Mouse (Mus musculus): Measurements from ENCODE around the gene Pabpc4.

Gene Pabpc4

GRCm38 (mm10) chr4:123261721-123262401 is at the start of gene Pabpc4:
Gene Pabpc4 (plus strand): TSS chr4:123262351.
- in situ Hi-C loops (cut with MboI; ENCODE audit: unreplicated experiment in 2 of 2) = no loop called here

- in situ Hi-C loops (cut with MboI; ENCODE audit: unreplicated experiment in 2 of 2) = loop anchor here in 1 of 2 experiments (10.0 kb wide), 1 partner anchor 171 kb away; no protein-coding TSS in a partner anchor
These were observed 48.2 kb upstream of the Pabpc4 start for GRCm38 (mm10) chr4:123213975-123214374.

- in situ Hi-C loops (cut with MboI; ENCODE audit: unreplicated experiment in 2 of 2) = loop anchor here (5.0 to 10.0 kb wide), 4 partner anchors 42 to 312 kb away; no protein-coding TSS in a partner anchor
These were observed 46.8 kb upstream of the Pabpc4 start for GRCm38 (mm10) chr4:123215367-123215766.

- in situ Hi-C loops (cut with MboI; ENCODE audit: unreplicated experiment in 2 of 2) = loop anchor here (5.0 to 10.0 kb wide), 4 partner anchors 41 to 311 kb away; no protein-coding TSS in a partner anchor
These were observed 45.4 kb upstream of the Pabpc4 start for GRCm38 (mm10) chr4:123216782-123217181.

- in situ Hi-C loops (cut with MboI; ENCODE audit: unreplicated experiment in 2 of 2) = loop anchor here (5.0 to 10.0 kb wide), 5 partner anchors 37 to 312 kb away; no protein-coding TSS in a partner anchor
These were observed 42.3 kb upstream of the Pabpc4 start for GRCm38 (mm10) chr4:123219720-123220357.

- in situ Hi-C loops (cut with MboI; ENCODE audit: unreplicated experiment in 2 of 2) = loop anchor here in 1 of 2 experiments (5.0 kb wide), 2 partner anchors 37 to 312 kb away; no protein-coding TSS in a partner anchor
These were observed 41.5 kb upstream of the Pabpc4 start for GRCm38 (mm10) chr4:123220637-123221036.

GRCm38 (mm10) chr4:123223309-123223708 is 38.8 kb upstream of the Pabpc4 start:
- in situ Hi-C loops (cut with MboI; ENCODE audit: unreplicated experiment in 2 of 2) = loop anchor here in 1 of 2 experiments (5.0 kb wide), 2 partner anchors 34 to 309 kb away; no protein-coding TSS in a partner anchor

GRCm38 (mm10) chr4:123225718-123226403 is 36.3 kb upstream of the Pabpc4 start:
- in situ Hi-C loops (cut with MboI; ENCODE audit: unreplicated experiment in 2 of 2) = loop anchor here (25.0 kb wide), 3 partner anchors 711 to 1911 kb away; partner anchors contain the start of genes Fhl3 (in 1 of the 2), Sf3a3 (in 1 of the 2) and Zc3h12a (in 1 of the 2)

GRCm38 (mm10) chr4:123227707-123228106 is 34.4 kb upstream of the Pabpc4 start:
- in situ Hi-C loops (cut with MboI; ENCODE audit: unreplicated experiment in 2 of 2) = loop anchor here (25.0 kb wide), 3 partner anchors 710 to 1910 kb away; partner anchors contain the start of genes Fhl3 (in 1 of the 2), Sf3a3 (in 1 of the 2) and Zc3h12a (in 1 of the 2)

GRCm38 (mm10) chr4:123228270-123228669 is 33.9 kb upstream of the Pabpc4 start:
- in situ Hi-C loops (cut with MboI; ENCODE audit: unreplicated experiment in 2 of 2) = loop anchor here (25.0 kb wide), 3 partner anchors 709 to 1909 kb away; partner anchors contain the start of genes Fhl3 (in 1 of the 2), Sf3a3 (in 1 of the 2) and Zc3h12a (in 1 of the 2)

- in situ Hi-C loops (cut with MboI; ENCODE audit: unreplicated experiment in 2 of 2) = loop anchor here (25.0 kb wide), 3 partner anchors 708 to 1908 kb away; partner anchors contain the start of genes Fhl3 (in 1 of the 2), Sf3a3 (in 1 of the 2) and Zc3h12a (in 1 of the 2)
These were observed 33.0 kb upstream of the Pabpc4 start for GRCm38 (mm10) chr4:123229166-123229565.

- in situ Hi-C loops (cut with MboI; ENCODE audit: unreplicated experiment in 2 of 2) = loop anchor here (10.0 to 25.0 kb wide), 5 partner anchors 378 to 1904 kb away; partner anchors contain the start of genes Zc3h12a (in 2 of the 2), Fhl3 (in 1 of the 2) and Sf3a3 (in 1 of the 2)
These were observed 29.3 kb upstream of the Pabpc4 start for GRCm38 (mm10) chr4:123232841-123233240.

GRCm38 (mm10) chr4:123233492-123234084 is 28.6 kb upstream of the Pabpc4 start, which contains the start of gene Heyl:
Gene Heyl (plus strand): TSS chr4:123233556.
- in situ Hi-C loops (cut with MboI; ENCODE audit: unreplicated experiment in 2 of 2) = loop anchor here (10.0 to 25.0 kb wide), 5 partner anchors 379 to 1904 kb away; partner anchors contain the start of genes Zc3h12a (in 2 of the 2), Fhl3 (in 1 of the 2) and Sf3a3 (in 1 of the 2)

GRCm38 (mm10) chr4:123235835-123236430 is 26.2 kb upstream of the Pabpc4 start:
- in situ Hi-C loops (cut with MboI; ENCODE audit: unreplicated experiment in 2 of 2) = loop anchor here (10.0 to 25.0 kb wide), 5 partner anchors 381 to 1901 kb away; partner anchors contain the start of genes Zc3h12a (in 2 of the 2), Fhl3 (in 1 of the 2) and Sf3a3 (in 1 of the 2)

GRCm38 (mm10) chr4:123236431-123237031 is 25.6 kb upstream of the Pabpc4 start:
- in situ Hi-C loops (cut with MboI; ENCODE audit: unreplicated experiment in 2 of 2) = loop anchor here (10.0 to 25.0 kb wide), 5 partner anchors 382 to 1901 kb away; partner anchors contain the start of genes Zc3h12a (in 2 of the 2), Fhl3 (in 1 of the 2) and Sf3a3 (in 1 of the 2)

- in situ Hi-C loops (cut with MboI; ENCODE audit: unreplicated experiment in 2 of 2) = loop anchor here (10.0 to 25.0 kb wide), 5 partner anchors 383 to 1900 kb away; partner anchors contain the start of genes Zc3h12a (in 2 of the 2), Fhl3 (in 1 of the 2) and Sf3a3 (in 1 of the 2)
These were observed 24.5 kb upstream of the Pabpc4 start for GRCm38 (mm10) chr4:123237386-123238266.

Measured in v-Abl transformed pro-B cells (cell line).